Mouse (Mus musculus) right cerebral cortex, postnatal 25 days (tissue): ENCODE measurements at regions not wholly inside any gene's neighbourhood (a gene's known extent, or its start where the extent isn't known, plus 50 kb on each side); places are given as distances from the start of the nearest gene placed in this dataset.

Source experiments
- DNase-seq: peaks from one replicate; pipeline ENCODE4 v3.0.0; 2022

GRCm38 (mm10) chr10:67657305-67657704 is 108.5 kb upstream of the Ado start:
- DNase-seq = no peak

DNA sequence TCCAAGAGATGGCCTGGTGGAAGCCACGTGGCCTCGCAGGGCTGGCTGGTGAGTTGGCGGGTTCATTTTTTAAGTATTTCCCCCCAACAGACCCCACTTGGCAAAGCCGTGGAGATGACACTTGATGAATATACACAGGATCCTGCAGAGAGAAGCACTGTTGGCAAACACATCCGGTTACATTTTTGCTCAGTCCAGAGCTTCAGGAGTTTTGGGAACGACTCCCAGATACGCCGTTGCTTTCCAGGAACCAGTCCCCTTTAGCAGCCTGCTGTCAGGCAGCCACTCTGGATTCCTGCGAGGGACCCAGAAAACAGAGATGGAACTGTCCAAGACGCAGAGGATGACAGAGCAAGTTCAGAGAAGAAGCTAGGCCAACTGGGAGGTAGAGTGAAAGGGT is 105.8 kb upstream of the Ado start:
- DNase-seq = no peak

DNA sequence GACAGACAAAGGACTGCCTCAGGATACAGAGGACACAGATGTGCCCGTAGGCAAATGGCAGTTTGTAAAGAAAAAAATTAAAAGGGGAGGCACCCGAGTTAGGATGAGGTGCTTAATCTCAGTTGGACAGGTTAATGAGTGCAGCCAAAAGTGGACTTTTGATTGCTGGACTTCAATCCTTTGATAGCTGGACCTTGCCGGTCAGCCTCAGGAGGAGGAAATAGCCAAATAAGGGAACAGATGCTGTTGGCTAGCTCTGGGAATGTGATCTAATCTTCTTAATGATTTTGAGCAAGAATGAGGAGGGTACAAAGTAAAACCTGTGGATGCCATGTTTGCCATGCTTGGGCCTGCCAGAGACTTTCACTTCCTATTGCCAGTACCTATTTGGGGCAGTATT is 103.5 kb upstream of the Ado start:
- DNase-seq = no peak

GRCm38 (mm10) chr10:67651386-67651785 is 102.6 kb upstream of the Ado start:
- no peak for DNase-seq

DNA sequence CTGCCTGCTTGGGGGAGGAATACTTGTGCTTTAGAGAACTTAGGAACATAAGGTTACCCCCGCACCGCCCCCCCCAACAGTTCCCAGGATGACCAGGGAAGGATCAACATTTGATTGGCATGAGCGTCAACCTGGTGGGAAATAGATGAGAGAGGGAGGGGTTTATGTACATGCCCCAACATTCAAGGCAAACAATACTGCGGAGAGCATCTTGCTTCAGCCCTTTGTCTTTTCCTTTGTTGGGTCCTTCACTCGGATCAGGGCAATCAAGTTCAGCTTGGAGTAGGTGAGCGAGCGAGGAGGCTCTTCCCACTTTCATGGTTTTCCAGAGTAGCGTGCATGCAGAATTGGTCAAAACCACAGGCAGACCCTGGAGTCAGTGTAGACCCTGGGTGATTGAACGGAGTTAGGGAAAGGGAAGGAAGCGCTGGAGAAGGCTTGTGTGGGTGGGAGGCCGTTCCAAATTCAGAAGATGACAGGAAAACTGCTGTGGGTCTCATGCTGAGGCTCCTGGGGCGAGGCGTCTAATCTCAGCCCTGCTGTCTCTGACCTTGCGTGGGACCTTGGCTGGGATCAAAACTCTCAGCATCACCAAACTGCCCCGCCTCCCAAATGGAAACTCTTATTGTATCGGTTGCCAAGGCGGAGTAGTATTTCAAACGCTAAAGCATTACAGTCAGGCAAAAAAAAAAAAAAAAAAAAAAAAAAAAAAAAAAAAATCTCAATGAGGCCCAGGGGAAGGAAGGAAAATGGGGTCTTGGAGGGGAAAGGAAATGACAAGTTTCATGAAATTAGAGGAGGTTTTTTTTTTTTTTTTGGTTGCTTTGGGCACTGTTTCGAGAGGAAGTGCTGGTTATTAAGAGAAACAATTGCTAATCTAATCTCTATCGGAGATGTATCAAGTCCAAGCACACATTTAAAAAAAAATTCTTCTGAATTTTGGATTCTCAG is 99.3 kb upstream of the Ado start:
- no peak for DNase-seq

- no peak for DNase-seq
Observed at GRCm38 (mm10) chr10:67646659-67647559, 98.2 kb upstream of the Ado start.

DNA sequence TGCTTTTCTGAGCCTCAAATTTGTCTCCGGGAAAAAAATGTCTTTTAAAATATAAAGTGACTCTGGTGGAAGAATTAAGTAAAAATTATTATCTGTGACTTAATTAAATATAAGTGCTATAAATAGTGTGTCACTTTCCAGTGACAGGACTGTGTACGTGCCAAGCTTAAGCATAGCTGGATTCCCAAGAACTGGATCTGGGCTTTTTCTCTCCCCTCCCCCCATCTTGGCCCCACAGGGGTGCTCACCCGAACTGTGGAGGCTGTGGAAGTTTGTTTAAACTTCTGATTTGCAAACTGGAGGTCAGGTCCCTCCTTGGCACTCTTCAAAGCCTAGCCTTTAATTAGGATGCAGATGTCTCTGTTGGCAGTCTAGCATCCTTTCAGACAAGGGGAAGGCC is 97.1 kb upstream of the Ado start:
- DNase-seq = no peak

DNA sequence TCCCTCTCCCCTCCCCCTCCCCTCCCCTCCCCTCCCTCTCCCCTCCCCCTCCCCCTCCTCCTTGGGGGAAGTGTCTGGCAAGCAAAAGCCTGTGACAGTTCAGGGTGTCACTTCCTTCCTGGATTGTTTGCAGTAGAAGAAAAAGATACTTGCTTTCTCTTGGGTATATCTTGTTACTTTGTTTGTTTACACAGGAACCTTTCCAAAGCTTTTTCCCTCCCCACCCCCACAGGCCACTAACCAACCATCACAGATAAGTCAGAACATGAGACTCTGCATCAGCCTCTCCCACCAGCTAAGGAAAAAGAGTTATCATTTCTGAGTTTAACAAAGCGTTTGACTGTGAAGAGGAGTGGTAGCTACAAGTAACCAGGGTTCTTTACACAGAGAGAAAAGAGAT is 95.5 kb upstream of the Ado start:
- DNase-seq = no peak

DNA sequence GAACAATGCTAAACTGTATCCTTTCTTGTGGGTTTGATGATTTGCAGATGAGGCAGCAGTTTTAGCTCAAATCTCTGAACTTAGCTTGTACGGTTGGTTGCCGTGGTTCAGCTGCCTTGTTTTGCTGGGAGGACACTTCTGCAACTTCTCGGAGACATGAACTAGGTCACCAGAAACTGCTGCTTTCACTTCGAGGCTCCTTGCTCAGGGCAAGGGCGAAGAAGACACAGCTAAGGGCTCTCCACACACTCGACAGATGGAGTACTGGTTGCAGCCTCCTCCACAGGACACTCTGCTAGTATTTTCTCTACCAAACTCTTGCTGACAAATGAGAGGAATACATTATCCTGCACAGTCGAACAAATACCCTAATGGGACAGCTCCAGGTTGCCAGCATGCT is 94.9 kb upstream of the Ado start:
- no peak for DNase-seq

GRCm38 (mm10) chr10:67637339-67637738 is 88.6 kb upstream of the Ado start:
- DNase-seq = no peak

- no peak for DNase-seq
Observed at GRCm38 (mm10) chr10:67636569-67636968, 87.8 kb upstream of the Ado start.

GRCm38 (mm10) chr10:67634795-67635194 is 86.0 kb upstream of the Ado start:
- DNase-seq = no peak

GRCm38 (mm10) chr10:67633063-67633462 is 84.3 kb upstream of the Ado start:
- DNase-seq = no peak

DNA sequence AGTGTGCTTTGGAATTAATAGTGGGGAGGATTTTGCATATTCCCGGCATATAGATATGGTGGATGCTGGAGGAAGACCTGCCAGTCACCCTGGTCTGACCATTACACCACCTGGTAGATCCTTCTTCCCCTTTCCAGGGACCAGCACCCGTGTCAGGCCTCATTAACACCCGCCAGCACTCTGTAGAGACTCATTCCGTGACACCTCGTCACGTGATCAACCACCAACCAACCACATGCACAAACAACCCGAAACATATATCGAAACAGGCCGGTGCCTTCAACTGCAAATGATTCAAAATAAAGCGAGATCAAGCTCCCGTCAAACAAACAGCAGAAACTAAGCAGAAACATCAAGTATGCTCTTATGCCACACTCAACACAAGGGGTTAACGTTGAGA is 74.6 kb upstream of the Ado start:
- no peak for DNase-seq

DNA sequence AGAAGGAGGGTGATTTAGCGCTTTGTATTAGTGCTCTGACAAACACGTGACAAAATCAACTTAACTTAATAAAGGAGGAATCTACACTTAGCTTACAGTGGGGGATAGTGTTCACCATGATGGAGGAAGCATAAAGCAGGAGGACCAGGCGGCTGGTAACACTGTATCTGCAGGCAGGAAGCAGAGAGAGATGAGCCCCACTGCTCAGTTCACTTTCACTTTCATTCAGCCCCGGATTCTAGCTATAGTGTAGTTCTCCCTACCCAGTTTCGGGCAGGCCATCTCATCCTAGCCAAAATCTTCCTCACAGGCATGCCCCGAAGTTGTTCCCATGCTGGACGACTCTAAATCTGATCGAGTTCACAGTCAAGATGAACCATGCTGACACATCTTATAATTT is 71.3 kb upstream of the Ado start:
- DNase-seq = no peak

DNA sequence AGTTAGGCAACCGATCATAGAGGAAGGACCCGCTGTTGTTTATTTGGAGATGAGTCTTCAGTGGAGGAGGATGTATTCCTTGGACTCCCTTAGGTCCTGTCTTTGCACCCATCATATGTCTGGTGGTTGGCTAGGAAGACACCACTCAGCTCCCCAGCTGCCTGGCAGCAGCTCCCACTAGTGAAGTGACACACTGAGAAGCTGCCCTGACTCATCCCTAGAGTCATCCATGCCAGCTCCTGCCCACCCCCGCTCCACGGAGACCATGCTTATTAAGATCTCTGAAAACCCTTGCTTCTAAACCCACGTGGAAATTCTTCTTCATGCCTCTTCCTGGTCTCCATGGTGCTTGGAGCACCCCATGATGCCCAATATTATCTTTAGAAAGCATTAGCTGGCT is 69.4 kb upstream of the Ado start:
- peak; percentile 14 for DNase-seq

DNA sequence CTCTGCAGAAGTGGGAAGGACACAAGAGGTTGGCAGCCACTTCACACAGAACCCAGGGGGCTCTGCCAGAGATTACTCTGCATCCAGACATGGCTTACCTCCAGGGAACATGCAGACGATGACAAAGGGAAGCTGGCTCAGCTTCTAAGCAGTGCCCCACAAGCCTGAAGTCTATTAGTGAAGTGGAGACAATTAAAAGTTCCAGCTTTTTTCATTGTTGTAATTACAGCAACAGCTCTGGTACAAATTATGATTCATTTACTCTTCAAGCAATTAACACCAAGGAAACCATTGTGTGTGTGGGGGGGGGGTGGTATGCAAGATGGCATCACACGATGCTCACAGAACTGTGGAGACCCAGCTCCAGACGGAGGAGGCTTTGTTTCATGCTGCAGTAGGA is 66.3 kb upstream of the Ado start:
- DNase-seq = no peak

- DNase-seq = no peak
Observed at GRCm38 (mm10) chr10:67610689-67611088, 61.9 kb upstream of the Ado start.

GRCm38 (mm10) chr10:67608033-67608432 is 59.3 kb upstream of the Ado start:
- no peak for DNase-seq

GRCm38 (mm10) chr10:67607297-67608032 is 58.7 kb upstream of the Ado start:
- no peak for DNase-seq

- no peak for DNase-seq
Observed at GRCm38 (mm10) chr10:67606739-67607138, 58.0 kb upstream of the Ado start.

DNA sequence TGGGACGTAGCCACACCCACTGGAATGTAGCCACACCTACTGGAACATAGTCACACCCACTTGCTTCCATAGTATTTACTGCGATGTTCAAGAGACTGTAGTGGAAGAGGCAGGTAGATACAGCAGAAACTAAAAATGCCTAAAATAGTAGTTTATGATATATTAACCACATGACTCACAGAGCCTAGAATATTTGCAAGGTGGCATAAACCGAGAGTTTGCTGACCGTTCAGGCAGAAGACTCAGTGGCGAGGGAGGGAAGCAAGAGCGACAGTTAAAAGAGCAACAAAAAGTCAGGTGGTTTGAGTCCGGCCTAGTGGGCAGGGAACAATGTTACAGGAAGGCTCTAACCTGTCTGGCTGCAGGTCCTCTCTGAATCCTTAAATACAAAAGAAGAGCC is 50.6 kb upstream of the Ado start:
- no peak for DNase-seq

GRCm38 (mm10) chr10:67598590-67599047 is 49.9 kb upstream of the Ado start:
- DNase-seq = no peak
